Mouse (Mus musculus) heart, postnatal 25 days (tissue): ENCODE data around the gene Ckap2. TPM values are rescaled to one million over a fixed set of nuclear protein-coding genes. Genes with fewer than 3 reads are reported as not detected.

Experiments used
- DNase-seq: peaks from one replicate; pipeline ENCODE4 v3.0.0; 2022; ENCODE audit warnings: low spot score
- intact Hi-C: fragments of 180-260 bp; cut with DNase I; formaldehyde crosslinking; loops from one replicate; pipeline ENCODE4 v1.15.1; 2025
- total RNA-seq, 2 experiments: library from RNA; stranded (reverse); gene quantifications; 2 replicates each; pipeline ENCODE4 v1.2.3; 2021

Ckap2 gene
- total RNA-seq: under 1 TPM; 0.65 to 0.67 TPM

GRCm38 (mm10) chr8:22185431-22186397, at the start of gene Ckap2:
TSS of gene Ckap2 (minus strand) at chr8:22185819.
- DNase-seq: peak; percentile 80
- intact Hi-C loops: loop anchor here (5.0 kb wide), 1 partner anchor 212 kb away; the partner anchor contains the start of gene Slc25a15

DNA sequence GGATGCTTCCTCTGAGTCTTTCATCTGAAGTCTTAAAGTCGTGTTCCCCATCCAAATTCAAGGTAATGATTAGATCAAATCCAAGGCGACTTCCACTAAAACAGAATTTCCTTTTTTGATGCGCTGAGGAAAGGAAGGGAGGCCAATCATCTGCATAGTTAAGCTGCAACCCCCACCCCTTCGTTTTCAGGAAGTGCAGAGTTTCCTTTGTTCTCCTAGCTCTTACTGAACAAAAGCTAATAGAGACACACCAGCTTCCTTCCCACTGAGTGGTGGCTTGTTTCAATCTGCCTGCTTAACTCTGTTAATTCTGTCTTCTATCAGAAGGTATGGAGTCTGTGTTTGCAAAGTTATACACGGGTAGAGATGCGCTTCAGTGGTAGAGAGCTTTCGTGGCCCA, 43.0 kb upstream of the Ckap2 start:
- intact Hi-C loops: loop anchor here (2.0 kb wide), 1 partner anchor 36 kb away; the partner anchor contains the start of gene Vps36
- DNase-seq: no peak

GRCm38 (mm10) chr8:22227061-22227877, 41.6 kb upstream of the Ckap2 start, which contains the start of gene Thsd1:
TSS of gene Thsd1 (plus strand) at chr8:22227313.
- intact Hi-C loops: no loop called here
- peak; percentile 62 for DNase-seq

GRCm38 (mm10) chr8:22226361-22226760, 40.7 kb upstream of the Ckap2 start:
- intact Hi-C loops: no loop called here
- no peak for DNase-seq

DNA sequence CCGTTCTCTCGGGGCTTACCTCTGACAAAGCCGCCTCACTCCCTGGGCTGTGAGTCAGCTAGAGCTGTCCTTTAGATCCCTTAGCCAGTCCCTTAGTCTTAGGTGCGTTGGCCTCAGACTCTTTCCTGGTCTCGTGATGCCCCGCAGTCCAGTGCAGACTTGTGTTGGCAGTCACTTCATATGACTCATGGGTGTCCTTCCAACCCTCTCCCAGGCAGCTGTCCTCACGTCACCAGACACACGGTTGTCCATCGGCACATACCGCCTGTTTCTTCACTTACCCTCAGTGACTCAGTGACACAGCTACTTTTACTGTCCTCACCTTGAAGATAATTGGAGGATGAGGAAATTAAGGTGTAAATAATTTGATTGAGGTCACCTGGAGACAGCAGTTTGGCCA, 29.2 kb upstream of the Ckap2 start:
- intact Hi-C loops: no loop called here
- no peak for DNase-seq

- intact Hi-C loops: no loop called here
- no peak for DNase-seq
Measured at GRCm38 (mm10) chr8:22209012-22209411, 23.4 kb upstream of the Ckap2 start.

DNA sequence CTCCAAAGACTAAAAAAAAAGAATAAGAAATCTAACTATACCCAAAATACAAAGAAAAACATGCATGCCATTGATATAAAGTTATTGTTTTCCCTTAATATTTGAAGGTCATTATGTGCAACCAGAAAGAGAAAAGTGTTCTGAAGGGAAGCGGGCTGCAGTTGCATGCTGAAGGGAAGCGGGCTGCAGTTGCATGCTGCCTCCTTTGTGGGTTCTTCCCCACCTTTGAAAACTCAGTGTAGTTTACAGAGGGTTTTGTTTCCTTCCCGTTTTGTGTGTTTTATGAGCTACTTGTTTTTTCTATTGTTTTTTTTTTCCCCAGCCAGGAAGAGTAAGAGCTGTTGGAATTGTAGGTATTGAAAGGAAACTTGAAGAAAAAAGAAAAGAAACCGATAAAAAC, 21.9 kb upstream of the Ckap2 start:
- DNase-seq: no peak
- intact Hi-C loops: no loop called here

DNA sequence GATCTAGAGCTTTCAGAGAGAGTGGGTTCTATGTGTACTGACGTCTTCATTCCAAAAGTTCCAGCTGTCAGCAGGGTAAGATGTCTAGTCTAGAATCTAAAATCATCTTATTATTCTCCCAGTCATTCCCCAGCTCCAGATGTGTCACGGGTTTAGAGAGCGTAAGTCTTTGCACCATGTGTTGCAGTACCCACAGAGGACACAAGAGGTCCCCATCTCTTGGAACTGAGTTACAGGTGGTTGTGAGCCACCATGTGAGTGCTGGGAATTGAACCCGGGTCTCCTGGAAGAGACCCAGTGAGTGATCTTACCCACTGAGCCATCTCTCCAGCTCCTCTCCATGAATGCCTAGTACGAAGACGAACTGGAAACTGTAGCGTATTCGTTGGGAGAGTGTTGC, 13.9 kb upstream of the Ckap2 start:
- intact Hi-C loops: no loop called here
- no peak for DNase-seq

- no peak for DNase-seq
- intact Hi-C loops: no loop called here
Measured at GRCm38 (mm10) chr8:22197914-22198313, 12.3 kb upstream of the Ckap2 start.

DNA sequence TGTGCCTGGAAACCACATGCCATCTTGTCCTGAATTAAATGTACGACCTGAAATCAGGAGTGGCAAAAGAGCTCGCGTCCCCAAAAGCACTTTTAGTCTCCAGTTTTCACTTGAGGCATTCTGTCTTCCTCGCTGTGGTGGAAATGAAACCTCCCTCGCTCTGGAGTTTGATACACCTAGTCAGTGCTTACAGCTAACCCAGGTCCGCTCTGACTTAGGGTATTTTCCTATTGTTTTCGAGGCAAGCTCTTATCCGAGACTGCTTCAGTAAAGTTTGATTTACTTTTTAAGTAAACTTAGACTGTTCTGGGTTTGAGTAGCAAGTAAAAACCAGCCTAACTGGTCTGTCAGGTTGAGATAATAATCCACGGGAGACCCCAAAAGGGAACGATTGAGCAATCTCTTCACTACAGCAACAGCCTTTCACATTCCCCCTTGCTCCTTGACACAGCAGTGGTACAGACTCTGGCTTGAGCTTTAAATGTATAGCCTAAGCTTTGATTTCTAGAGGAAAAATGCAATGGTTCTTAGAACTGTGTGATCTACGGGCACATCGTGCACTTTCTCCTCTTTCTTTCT, 7.9 kb upstream of the Ckap2 start:
- no peak for DNase-seq
- intact Hi-C loops: loop anchor here (2.0 to 5.0 kb wide), 3 partner anchors 35 to 109 kb away; no protein-coding TSS in a partner anchor

DNA sequence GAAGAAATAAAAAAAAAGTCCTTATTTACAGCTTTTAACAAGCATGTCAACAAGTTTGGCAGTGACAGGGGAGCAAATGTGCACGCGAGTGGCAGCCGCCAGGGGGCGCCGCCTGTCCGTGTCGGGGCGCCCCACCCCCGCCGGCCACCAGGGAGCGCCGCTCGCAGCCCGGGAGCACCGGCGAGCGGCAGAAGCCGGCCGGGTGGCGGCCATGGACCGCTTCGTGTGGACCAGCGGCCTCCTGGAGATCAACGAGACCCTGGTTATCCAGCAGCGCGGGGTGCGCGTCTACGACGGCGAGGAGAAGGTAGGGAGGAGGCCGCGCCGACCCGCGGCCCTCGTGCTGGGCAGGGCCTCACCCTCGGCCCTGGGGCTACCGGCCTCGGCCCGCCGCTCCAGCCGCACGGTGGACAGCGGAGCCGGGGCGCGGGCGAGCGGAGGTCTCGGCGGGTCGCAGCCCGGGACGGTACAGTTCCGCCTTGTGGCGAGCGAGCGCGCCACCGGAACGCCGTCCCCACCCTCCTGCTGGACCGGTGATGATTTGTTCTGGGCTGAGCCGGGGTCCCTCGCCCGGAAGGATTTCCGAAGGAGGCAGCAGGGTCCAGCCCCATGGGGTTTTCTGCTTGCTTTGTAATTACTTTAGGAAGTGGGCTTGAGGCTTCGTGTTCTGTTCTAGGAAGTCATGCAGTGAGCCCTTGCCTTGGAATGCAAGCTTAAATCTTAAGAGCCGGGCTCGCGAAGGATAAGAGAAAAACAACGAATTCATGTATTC, 7.2 kb upstream of the Ckap2 start, which contains the start of gene Vps36:
Gene Vps36 (plus strand): TSS at position 150 of the 772 bp plus-strand sequence.
- intact Hi-C loops: loop anchor here (1.0 to 5.0 kb wide), 4 partner anchors 36 to 184 kb away; no protein-coding TSS in a partner anchor
- DNase-seq: peak; percentile 80

DNA sequence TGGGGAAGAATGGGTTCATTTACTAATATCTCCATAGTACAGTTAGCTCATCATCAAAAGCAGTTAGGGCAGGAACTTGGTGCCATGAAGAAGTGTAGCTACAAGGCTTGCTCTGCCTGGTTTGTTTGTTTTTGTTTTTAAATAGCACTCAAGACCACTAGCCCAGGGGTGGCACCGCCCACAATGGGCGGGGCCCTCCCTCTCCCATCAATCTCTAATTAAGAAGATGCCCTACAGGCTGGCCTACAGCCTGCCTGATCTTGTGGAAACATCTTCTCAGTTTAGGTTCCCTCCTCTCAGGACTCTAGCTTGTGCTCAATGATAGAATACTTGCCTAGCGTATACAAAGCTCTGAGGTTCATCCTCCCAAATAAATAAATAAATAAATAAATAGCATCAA, 735 bp downstream of the Ckap2 start:
- no peak for DNase-seq
- intact Hi-C loops: loop anchor here (5.0 kb wide), 1 partner anchor 212 kb away; the partner anchor contains the start of gene Slc25a15

DNA sequence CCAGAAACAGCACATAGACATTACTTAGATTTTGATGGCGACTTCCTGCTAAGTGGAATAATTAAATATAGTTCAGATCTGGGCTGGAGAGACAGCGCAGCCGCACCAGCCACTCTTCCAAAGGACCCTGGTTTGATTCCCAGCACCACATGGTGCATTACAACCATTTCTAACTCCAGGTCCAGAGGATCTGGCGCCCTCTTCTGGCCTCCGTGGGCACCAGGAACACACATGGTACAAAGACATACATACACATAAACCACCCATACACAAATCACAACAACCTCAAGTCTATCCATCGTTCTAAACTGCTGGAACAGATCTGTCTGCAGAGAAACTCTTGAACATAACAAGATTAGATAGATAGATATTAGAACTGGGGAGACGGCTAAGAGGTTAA, 9.7 kb downstream of the Ckap2 start:
- DNase-seq: no peak
- intact Hi-C loops: no loop called here

DNA sequence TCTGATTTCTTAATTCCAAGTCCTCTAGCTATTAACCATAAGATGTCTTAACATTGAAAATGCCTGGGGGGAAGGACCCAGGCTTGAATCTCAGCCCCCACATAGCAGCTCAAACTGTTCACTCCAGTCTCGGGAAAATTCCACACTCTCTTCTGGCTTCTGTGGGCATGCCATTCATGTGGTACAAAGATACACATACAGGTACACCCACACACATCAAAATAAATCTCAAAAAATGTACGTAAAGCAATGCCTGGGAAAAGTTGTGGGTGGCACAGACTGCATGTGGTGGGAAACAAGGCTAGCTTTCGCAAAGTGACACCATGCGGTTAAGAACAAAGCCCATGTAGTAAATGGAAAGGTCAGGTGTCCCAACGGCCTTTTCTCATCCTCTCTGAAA, 16.5 kb downstream of the Ckap2 start:
- intact Hi-C loops: loop anchor here (5.0 kb wide), 2 partner anchors 107 to 177 kb away; partner anchors contain the start of genes Alg11 and Atp7b
- DNase-seq: no peak

DNA sequence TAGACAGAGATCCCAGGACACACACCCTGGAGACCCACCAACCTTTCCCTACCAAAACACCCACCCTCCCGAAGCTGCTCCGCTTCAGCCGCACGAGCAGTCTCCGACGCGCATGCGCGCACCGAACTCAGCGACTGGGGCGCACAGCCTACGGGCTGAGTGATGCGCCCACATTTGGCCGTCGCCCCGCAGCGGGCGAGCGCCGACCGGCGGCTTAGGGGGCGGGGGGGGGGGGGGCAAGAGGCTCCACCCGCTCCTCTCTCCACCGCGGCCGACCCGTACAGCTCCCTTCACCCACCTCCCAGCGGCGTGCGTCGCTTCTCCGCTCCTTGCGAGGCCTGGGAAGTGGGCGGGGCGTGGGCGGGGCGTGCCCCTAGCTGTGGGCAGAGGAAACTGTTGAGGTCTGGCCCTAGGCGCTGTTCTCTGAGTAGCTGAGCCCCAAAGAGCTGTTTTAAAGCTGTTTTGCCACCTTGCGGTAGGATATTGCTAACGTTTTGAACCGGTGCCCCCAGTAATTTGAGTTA, 19.5 kb downstream of the Ckap2 start, which contains the start of gene Nek3:
Gene Nek3 (minus strand): TSS at position 356 of the 524 bp plus-strand sequence.
- peak; percentile 67 for DNase-seq
- intact Hi-C loops: loop anchor here (5.0 kb wide), 2 partner anchors 104 to 174 kb away; partner anchors contain the start of genes Alg11 and Atp7b

DNA sequence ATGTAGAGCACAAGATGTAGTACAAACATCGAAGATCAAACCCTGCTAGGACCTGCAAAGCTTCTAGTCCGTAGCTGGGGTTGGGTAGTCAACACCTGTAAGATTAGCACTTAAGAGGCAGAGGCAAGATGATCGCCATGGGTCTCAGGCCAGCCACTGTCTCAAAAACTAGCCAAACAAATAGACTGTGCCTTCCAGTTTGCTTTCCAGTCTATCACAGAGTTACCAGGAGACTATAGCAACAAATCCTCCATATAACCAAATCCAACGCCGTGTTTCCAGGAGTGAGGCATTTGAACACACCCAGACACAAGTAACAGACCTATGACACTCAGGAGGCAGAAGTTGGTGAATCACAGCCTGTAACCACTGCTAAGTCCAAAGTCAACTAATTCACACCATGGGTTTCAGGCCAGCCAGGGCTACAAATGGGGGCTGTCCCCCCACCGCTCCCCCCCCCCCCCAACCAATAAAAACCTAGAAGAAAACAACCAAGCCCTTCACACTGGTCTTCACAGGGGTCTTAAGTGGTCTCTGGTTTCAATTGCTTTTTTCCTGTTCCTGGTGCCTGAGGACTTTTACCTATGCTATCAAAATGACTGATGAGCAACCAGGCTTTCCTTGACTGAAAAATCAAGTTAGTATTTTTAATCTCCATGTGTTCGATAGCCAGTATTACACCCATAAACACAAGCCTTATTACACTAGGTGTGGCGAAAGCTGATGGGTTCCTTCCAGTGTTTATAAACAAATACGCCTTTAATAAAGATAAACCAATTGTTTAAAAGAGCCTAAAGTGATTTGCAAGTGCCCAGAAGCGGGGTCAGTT, 20.2 kb downstream of the Ckap2 start:
- no peak for DNase-seq
- intact Hi-C loops: loop anchor here (5.0 kb wide), 2 partner anchors 103 to 173 kb away; partner anchors contain the start of genes Alg11 and Atp7b

DNA sequence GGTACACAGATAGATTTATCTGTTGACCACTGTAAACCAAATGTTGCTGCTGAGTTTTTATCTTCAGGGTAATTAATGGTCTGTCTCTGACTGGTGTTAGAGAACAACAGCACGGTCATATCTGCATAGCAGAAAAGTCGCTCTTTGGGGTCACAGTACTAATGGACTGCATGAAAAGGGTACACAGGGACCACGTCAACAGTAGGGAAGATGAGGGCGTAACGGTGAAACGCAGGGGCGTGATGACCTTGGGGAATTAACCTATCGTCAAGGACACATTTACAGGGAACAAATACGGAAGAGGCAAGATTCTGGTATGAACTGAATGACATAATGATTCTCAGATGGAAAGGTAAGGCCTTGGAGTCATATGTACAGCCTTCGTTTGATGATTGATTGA, 21.2 kb downstream of the Ckap2 start:
- no peak for DNase-seq
- intact Hi-C loops: no loop called here

- DNase-seq: no peak
- intact Hi-C loops: no loop called here
Measured at GRCm38 (mm10) chr8:22162206-22162605, 23.4 kb downstream of the Ckap2 start.
